Mouse (Mus musculus) cerebellum, postnatal 36 days (tissue): Measurements from ENCODE around the gene Atf6b.

Experiments
- DNase-seq, 2 experiments: peaks; one replicate each; pipeline ENCODE4 v3.0.0; 2021 to 2022; ENCODE audit warnings: mixed read lengths in 2 of 2

The Atf6b gene

DNA sequence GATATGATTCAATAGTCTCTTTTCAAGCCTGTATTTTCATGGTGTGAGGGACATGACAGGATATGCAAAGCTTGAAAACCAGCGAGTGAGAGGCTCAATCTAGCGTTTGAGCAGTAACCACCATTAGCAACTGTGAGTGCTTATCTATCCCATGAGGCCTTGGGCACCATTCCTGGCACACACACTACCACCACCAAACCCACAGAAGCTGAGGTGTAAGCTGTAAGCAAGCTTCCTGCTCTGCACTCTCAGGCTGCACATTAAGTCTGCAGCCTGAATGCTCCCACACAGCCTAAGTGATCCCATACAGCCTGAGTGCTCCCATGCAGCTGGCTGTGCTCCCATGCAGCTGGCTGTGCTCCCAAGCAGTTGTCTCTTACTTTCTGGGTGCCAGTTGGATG lies 53.7 kb downstream of the Atf6b start:
- no peak for DNase-seq
